11 mouse cellular contexts compared by ENCODE assay signal in the genomic region with DNA sequence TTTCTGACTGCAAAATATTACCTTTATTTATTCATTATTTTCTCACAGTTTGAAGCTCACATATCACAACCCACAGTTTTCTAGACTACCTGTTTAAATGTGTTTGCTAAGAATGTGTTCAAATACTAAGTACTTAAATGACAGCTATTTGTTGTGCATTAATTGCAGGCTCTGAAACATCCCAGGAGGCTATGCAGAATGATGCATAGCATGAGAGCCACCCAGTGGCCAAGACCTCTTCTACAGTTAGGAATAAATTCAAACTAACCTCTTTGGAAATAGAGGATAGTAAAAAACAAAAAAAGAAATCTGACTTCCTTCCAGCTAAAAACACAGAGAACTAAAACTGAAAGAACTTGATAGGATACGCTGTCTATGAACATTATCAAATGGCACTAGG. TPM values are rescaled to one million over a fixed set of nuclear protein-coding genes. Genes with fewer than 3 reads are reported as not detected.
DNase-seq lines count a peak whose midpoint lies in the region; ATAC-seq and TF ChIP-seq lines count a peak whose summit lies in the region.
"Had no signal": no experiment of that assay in that cellular context is flagged by ENCODE, and none has a peak within 500 bp of the region (broad histone marks: within the 10 kb centered on the region; RNA-seq: fewer than 3 reads in every experiment).

No protein-coding gene starts in this region.

- H3K36me3 ChIP-seq in embryonic facial prominence, embryonic 11.5 days (replicated peaks; ENCODE audit: control insufficient read depth, insufficient read depth, low read depth, low read length): no peaks in the 10 kb centered on the region
- no peaks in the 10 kb centered on the region for H3K36me3 ChIP-seq in embryonic facial prominence, embryonic 10.5 days (replicated peaks)

- no peaks in the 10 kb centered on the region for H3K27me3 ChIP-seq in embryonic facial prominence, embryonic 11.5 days (ENCODE audit: control insufficient read depth, insufficient read depth, low read length)
- no peaks in the 10 kb centered on the region for H3K27me3 ChIP-seq in embryonic facial prominence, embryonic 10.5 days (replicated peaks; ENCODE audit: low read depth, poor library complexity, severe bottlenecking)
- no peaks in the 10 kb centered on the region for H3K27me3 ChIP-seq in Patski

- H3K27ac ChIP-seq in embryonic facial prominence, embryonic 11.5 days (replicated peaks; ENCODE audit: low read depth, low read length): no peak overlapping the region
- H3K27ac ChIP-seq in embryonic facial prominence, embryonic 10.5 days (replicated peaks): no peak overlapping the region
- H3K27ac ChIP-seq: macrophage had no signal

- H3K4me3 ChIP-seq in embryonic facial prominence, embryonic 11.5 days (ENCODE audit: low read depth, low read length): no peak overlapping the region
- no peak overlapping the region for H3K4me3 ChIP-seq in embryonic facial prominence, embryonic 10.5 days

- peak; percentile 55 for DNase-seq in embryonic facial prominence, embryonic 11.5 days (ENCODE audit: low spot score)
- no peak for DNase-seq in embryonic facial prominence, embryonic 10.5 days (ENCODE audit: low spot score)
- DNase-seq in layer of hippocampus, adult 18-20 months (ENCODE audit: low spot score in 2 of 2): peak; percentile 16 to 72
- DNase-seq in layer of hippocampus, adult 9-11 months: no peak
- no peak for DNase-seq in Patski (ENCODE audit: low read depth, low spot score)
- no peak for DNase-seq in B cell, adult 2 months
- no peak for DNase-seq in urinary bladder, adult 18-20 months (ENCODE audit: low spot score in 2 of 2)

- no peak for ATAC-seq in embryonic facial prominence, embryonic 11.5 days (replicated peaks; ENCODE audit: insufficient number of reproducible peaks, low FRiP score, low TSS enrichment, low read depth)
- ATAC-seq in Patski: no peak
- 0 out of 2 replicates have a peak, but pooled peaks have one; percentile 43 for ATAC-seq in megakaryocyte, adult 5-6 weeks (ENCODE audit: poor library complexity, severe bottlenecking)

- POLR2A ChIA-PET in Patski (lab: Charles Lee): no interaction called here

- H3K4me2 ChIP-seq in embryonic facial prominence, embryonic 11.5 days (ENCODE audit: low read depth, low read length): no peak overlapping the region

- in situ Hi-C loops in Patski (cut with MboI; ENCODE audit: low pct_unique_long_range_greater_than_20kb): no loop called here

- TF ChIP-seq CTCF in Patski (IDR thresholded peaks at IDR 0.05): peak; percentile 27

- CTCF ChIA-PET in Patski (lab: Charles Lee): no interaction called here

- H3K9me3 ChIP-seq in embryonic facial prominence, embryonic 11.5 days (replicated peaks; ENCODE audit: control insufficient read depth, low read length): no peaks in the 10 kb centered on the region
- H3K9me3 ChIP-seq in embryonic facial prominence, embryonic 10.5 days: no peaks in the 10 kb centered on the region

- H3K4me1 ChIP-seq in embryonic facial prominence, embryonic 11.5 days (ENCODE audit: control insufficient read depth, insufficient read depth, low read length): no peaks in the 10 kb centered on the region
- no peaks in the 10 kb centered on the region for H3K4me1 ChIP-seq in embryonic facial prominence, embryonic 10.5 days

- no peak overlapping the region for H3K9ac ChIP-seq in embryonic facial prominence, embryonic 11.5 days (replicated peaks; ENCODE audit: low read length)

- WGBS in embryonic facial prominence, embryonic 11.5 days: 41% methylated on average over 1 of the region's 1 CpGs
- 60% methylated on average over 1 of the region's 1 CpGs for WGBS in embryonic facial prominence, embryonic 10.5 days

RNA-seq across cellular contexts. Expression of a gene that starts 1.5 kb away (rescaled TPM):
- not detected in 2 replicates for polyA plus RNA-seq in embryonic facial prominence, embryonic 11.5 days (2014; fragmentation: Nextera tagmentation; extraction: Ambion mirVana)
- not detected in 2 replicates for polyA plus RNA-seq in embryonic facial prominence, embryonic 10.5 days (2016; fragmentation: Nextera tagmentation; extraction: Ambion mirVana)
- total RNA-seq in layer of hippocampus, adult 18-20 months (2021): not detected
- not detected for polyA plus RNA-seq in Patski (2021)
- total RNA-seq in megakaryocyte, adult 5-6 weeks (2015): not detected in 2 replicates
- total RNA-seq in megakaryocyte, adult 5-6 weeks (2017): not detected in 2 replicates
- polyA plus RNA-seq: frontal cortex, adult 2 months; macrophage; spleen, adult 2 months had no signal

RNA-seq across cellular contexts. Expression of a gene that starts 7.8 kb away (rescaled TPM):
- 34.3 and 35.0 TPM in 2 replicates for polyA plus RNA-seq in embryonic facial prominence, embryonic 11.5 days (2014; fragmentation: Nextera tagmentation; extraction: Ambion mirVana)
- 6.8 and 10.4 TPM in 2 replicates for polyA plus RNA-seq in embryonic facial prominence, embryonic 10.5 days (2016; fragmentation: Nextera tagmentation; extraction: Ambion mirVana)
- 1 to 10 TPM; 4.5 to 5.5 TPM for total RNA-seq in layer of hippocampus, adult 18-20 months (2021)
- polyA plus RNA-seq in Patski (2021): not detected
- 0.14 and 0.74 TPM in 2 replicates for total RNA-seq in megakaryocyte, adult 5-6 weeks (2015)
- total RNA-seq in megakaryocyte, adult 5-6 weeks (2017): 0.11 and 0.37 TPM in 2 replicates
- polyA plus RNA-seq: macrophage; spleen, adult 2 months had no signal

RNA-seq across cellular contexts. Expression of a gene that starts 9.2 kb away (rescaled TPM):
- polyA plus RNA-seq in embryonic facial prominence, embryonic 11.5 days (2014; fragmentation: Nextera tagmentation; extraction: Ambion mirVana): not detected in 2 replicates
- polyA plus RNA-seq in embryonic facial prominence, embryonic 10.5 days (2016; fragmentation: Nextera tagmentation; extraction: Ambion mirVana): not detected in 2 replicates
- total RNA-seq in layer of hippocampus, adult 18-20 months (2021): not detected
- polyA plus RNA-seq in Patski (2021): not detected
- total RNA-seq in megakaryocyte, adult 5-6 weeks (2015): not detected in 2 replicates
- total RNA-seq in megakaryocyte, adult 5-6 weeks (2017): not detected in 2 replicates
- polyA plus RNA-seq: frontal cortex, adult 2 months; macrophage; spleen, adult 2 months had no signal

RNA-seq across cellular contexts. Expression of a gene that starts 32.9 kb away (rescaled TPM):
- polyA plus RNA-seq in embryonic facial prominence, embryonic 11.5 days (2014; fragmentation: Nextera tagmentation; extraction: Ambion mirVana): not detected in 2 replicates
- polyA plus RNA-seq in embryonic facial prominence, embryonic 10.5 days (2016; fragmentation: Nextera tagmentation; extraction: Ambion mirVana): not detected in 2 replicates
- total RNA-seq in layer of hippocampus, adult 18-20 months (2021): not detected
- polyA plus RNA-seq in Patski (2021): not detected
- 0.13 TPM in 1 of 2 replicates, not detected in the other for total RNA-seq in megakaryocyte, adult 5-6 weeks (2015)
- total RNA-seq in megakaryocyte, adult 5-6 weeks (2017): not detected in 2 replicates
- polyA plus RNA-seq: frontal cortex, adult 2 months; macrophage; spleen, adult 2 months had no signal

RNA-seq across cellular contexts. Expression of a gene that starts 36.6 kb away (rescaled TPM):
- not detected in 2 replicates for polyA plus RNA-seq in embryonic facial prominence, embryonic 11.5 days (2014; fragmentation: Nextera tagmentation; extraction: Ambion mirVana)
- not detected in 2 replicates for polyA plus RNA-seq in embryonic facial prominence, embryonic 10.5 days (2016; fragmentation: Nextera tagmentation; extraction: Ambion mirVana)
- total RNA-seq in layer of hippocampus, adult 18-20 months (2021): not detected
- not detected for polyA plus RNA-seq in Patski (2021)
- total RNA-seq in megakaryocyte, adult 5-6 weeks (2015): not detected in 2 replicates
- not detected in 2 replicates for total RNA-seq in megakaryocyte, adult 5-6 weeks (2017)
- polyA plus RNA-seq: frontal cortex, adult 2 months; macrophage; spleen, adult 2 months had no signal

Comparison
In these comparisons a context has a peak if more than half of its experiments do, and no peak if none do; other contexts are left out.
1. DNase-seq: peak in embryonic facial prominence, embryonic 11.5 days (single experiment) and layer of hippocampus, adult 18-20 months (2 of 2); none in embryonic facial prominence, embryonic 10.5 days (single experiment), layer of hippocampus, adult 9-11 months (single experiment), Patski (single experiment), B cell, adult 2 months (0 of 2) and urinary bladder, adult 18-20 months (0 of 2).